Mouse (Mus musculus) liver, adult 2 months (tissue): ENCODE data around the gene Igsf9.

ENCODE experiments used
- CTCF ChIP-seq: fragments of 200-500 bp; IDR thresholded peaks from 2 replicates; pipeline ENCODE4 v1.5.1; 2011; ENCODE audit warnings: low read depth, low read length, control low read depth
- POLR2A ChIP-seq: fragments of 200-500 bp; IDR thresholded peaks from 2 replicates; pipeline ENCODE4 v1.6.1; 2011; ENCODE audit warnings: low read length, control low read depth; ENCODE audit not compliant: insufficient read depth; ENCODE audit errors: extremely low read depth

- no peak for TF ChIP-seq CTCF
- no peak for TF ChIP-seq POLR2A
Observed at GRCm38 (mm10) chr1:172502145-172503110, 20.8 kb downstream of the Igsf9 start.
